Mouse (Mus musculus) cortical plate, adult 2 months (tissue): ENCODE results near the gene Muc2. TPM values are rescaled to one million over a fixed set of nuclear protein-coding genes. Genes with fewer than 3 reads are reported as not detected.

Experiments used
- H3K27ac ChIP-seq: fragments of 200-500 bp; 2 replicates; pipeline ENCODE4 v1.5.1; 2012; ENCODE audit warnings: low read length, control low read depth, inconsistent platforms; ENCODE audit not compliant: insufficient read depth
- H3K4me1 ChIP-seq: fragments of 200-500 bp; 2 replicates; pipeline ENCODE4 v1.6.1; 2011; ENCODE audit warnings: low read length; ENCODE audit not compliant: control insufficient read depth, insufficient read depth
- H3K4me3 ChIP-seq: fragments of 200-500 bp; 2 replicates; pipeline ENCODE4 v1.5.1; 2011; ENCODE audit warnings: mild to moderate bottlenecking, low read length, control low read depth; ENCODE audit not compliant: insufficient read depth
- CTCF ChIP-seq: fragments of 200-500 bp; IDR thresholded peaks from 2 replicates; pipeline ENCODE4 v1.5.1; 2011; ENCODE audit warnings: mild to moderate bottlenecking, control low read depth, low read length; ENCODE audit not compliant: insufficient read depth; ENCODE audit errors: extremely low read depth
- POLR2A ChIP-seq: fragments of 200-500 bp; IDR thresholded peaks from 2 replicates; pipeline ENCODE4 v1.6.1; 2011; ENCODE audit warnings: mild to moderate bottlenecking, low read length, control low read depth; ENCODE audit not compliant: insufficient read depth; ENCODE audit errors: extremely low read depth
- polyA plus RNA-seq: library from polyadenylated mRNA; depleted of rRNA; stranded (reverse); fragments of >200 nt; gene quantifications from 2 replicates; pipeline ENCODE4 v1.2.3, GENCODE M21; 2012

The Muc2 gene
- polyA plus RNA-seq, 1 experiment: 0.44 TPM

DNA sequence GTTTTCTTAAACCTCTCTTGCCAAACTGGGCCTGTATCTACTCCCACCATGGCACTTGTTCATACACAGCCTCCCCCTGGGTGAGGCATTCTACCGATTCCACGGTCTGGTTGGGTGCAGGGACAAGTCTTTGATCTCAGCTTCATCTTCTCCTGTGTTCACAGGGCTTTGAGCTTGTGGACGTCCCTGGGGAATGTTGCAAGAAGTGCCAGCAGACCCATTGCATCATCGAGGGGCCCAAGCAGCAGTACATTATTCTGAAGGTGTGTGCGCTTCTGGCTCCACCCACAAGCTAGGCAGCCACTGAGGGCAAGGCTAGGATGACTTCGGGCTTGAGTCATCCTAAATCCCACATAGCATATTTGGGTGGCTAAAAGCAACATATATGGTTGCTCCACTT lies 62.4 kb downstream of the Muc2 start:
- TF ChIP-seq CTCF (no peak), POLR2A (no peak)
- no peak overlapping the region for H3K27ac ChIP-seq
- H3K4me1 ChIP-seq: no peaks in the 10 kb centered on the region

GRCm38 (mm10) chr7:141755831-141756230 lies 65.7 kb downstream of the Muc2 start:
- TF ChIP-seq CTCF (peak; percentile 90), POLR2A (no peak)
- Histone ChIP-seq H3K4me3 (no peak overlapping the region), H3K27ac (no peak overlapping the region), H3K4me1 (no peaks in the 10 kb centered on the region)

More for the DNA sequence above, 62.4 kb downstream of the Muc2 start:
- no peak overlapping the region for H3K4me3 ChIP-seq

DNA sequence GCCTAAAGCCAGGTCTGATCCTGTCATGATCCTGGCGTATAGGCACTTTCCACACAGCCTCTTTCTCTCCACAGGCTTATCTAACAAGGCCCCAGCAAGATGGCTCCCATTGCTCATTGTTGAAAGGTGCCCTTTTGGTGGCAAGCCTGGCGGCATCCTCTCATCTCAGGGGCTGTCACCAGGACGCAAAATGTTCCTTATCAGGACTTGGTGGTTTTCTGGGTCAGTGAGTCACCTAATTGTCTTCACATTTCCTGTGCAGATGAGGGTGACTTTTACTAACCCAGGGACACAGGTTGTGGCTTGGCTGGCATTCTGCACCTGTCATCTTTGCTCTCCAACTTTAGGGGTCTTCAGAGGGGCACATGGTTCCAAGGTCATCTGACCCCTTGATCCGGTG lies 68.2 kb downstream of the Muc2 start:
- TF ChIP-seq POLR2A (no peak), CTCF (no peak)
- Histone ChIP-seq H3K4me3 (no peak overlapping the region), H3K4me1 (no peaks in the 10 kb centered on the region)

DNA sequence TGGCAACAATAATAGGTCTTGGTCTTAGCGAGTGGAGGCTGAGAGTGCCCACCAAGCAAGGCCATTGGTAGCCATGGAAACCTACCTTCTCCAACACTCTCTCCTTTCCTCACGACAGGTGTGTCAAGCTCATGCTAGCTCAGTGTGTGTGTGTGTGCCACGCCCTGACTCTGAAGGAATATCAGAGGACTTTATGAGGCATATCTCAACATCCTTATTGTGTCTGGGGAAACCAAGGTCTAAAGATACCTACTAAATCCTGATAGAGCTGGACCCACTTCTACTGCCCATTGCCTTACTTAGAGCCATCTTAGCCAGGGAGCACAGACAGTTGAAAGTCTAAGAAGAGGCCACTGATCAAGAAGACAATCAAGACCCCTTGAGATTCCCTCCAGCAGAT lies 80.4 kb downstream of the Muc2 start:
- H3K27ac ChIP-seq: no peak overlapping the region
- no peak overlapping the region for H3K4me3 ChIP-seq
- TF ChIP-seq CTCF: no peak
- no peak for TF ChIP-seq POLR2A
- no peaks in the 10 kb centered on the region for H3K4me1 ChIP-seq

More for the DNA sequence above, 68.2 kb downstream of the Muc2 start:
- H3K27ac ChIP-seq: no peak overlapping the region

DNA sequence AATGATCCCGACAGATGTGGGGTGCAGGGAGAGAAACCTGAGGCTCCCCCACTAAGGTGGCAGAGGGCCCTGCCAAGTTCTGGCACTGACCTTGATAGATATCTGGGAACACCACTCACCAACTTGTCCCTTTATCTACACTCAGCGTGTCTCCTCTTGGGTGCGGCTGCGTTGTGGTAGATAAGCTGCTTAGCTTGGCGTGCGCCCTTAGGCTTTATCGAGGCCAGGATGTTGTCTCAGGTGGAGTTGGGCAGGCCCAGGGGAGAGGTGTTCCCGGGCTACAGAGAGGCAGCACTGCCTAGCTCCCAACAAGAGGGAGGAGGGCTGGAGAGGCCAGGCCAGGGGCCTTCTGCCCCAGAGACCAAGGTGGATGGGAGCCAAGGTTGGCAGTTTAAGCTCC lies 80.8 kb downstream of the Muc2 start:
- H3K4me3 ChIP-seq: no peak overlapping the region
- TF ChIP-seq POLR2A: no peak
- TF ChIP-seq CTCF: no peak
- no peaks in the 10 kb centered on the region for H3K4me1 ChIP-seq
- H3K27ac ChIP-seq: no peak overlapping the region

GRCm38 (mm10) chr7:141772058-141772557 lies 82.0 kb downstream of the Muc2 start:
- TF ChIP-seq CTCF: no peak
- TF ChIP-seq POLR2A: no peak
- no peak overlapping the region for H3K27ac ChIP-seq
- H3K4me1 ChIP-seq: no peaks in the 10 kb centered on the region
- no peak overlapping the region for H3K4me3 ChIP-seq

GRCm38 (mm10) chr7:141774855-141775254 lies 84.7 kb downstream of the Muc2 start:
- Histone ChIP-seq H3K27ac (no peak overlapping the region), H3K4me1 (no peaks in the 10 kb centered on the region), H3K4me3 (no peak overlapping the region)
- TF ChIP-seq POLR2A: no peak
- no peak for TF ChIP-seq CTCF

DNA sequence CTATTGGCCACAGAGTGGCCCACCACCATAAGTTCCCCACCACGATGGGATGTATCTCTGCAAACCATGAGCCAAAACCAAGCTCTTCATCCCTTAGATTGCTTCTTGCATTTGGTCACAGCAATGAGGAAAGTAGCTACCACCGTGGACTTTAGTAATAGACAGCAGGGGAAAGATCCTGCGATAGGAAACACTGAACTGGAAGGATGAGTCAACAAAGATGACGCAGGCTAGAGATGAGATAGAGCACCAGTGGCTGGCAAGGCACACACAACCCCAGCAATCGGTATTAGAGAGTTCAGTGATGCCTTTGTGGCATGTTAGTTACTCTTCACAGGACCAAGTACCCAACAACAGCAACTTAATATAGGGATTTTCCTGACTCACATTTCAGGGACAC lies 86.1 kb downstream of the Muc2 start:
- no peaks in the 10 kb centered on the region for H3K4me1 ChIP-seq
- H3K4me3 ChIP-seq: no peak overlapping the region
- no peak for TF ChIP-seq CTCF
- no peak overlapping the region for H3K27ac ChIP-seq

GRCm38 (mm10) chr7:141788677-141789452 lies 98.7 kb downstream of the Muc2 start, which contains the start of gene Muc5ac:
Muc5ac (plus strand) TSS chr7:141788972.
- Histone ChIP-seq H3K4me3 (no peak within 1 kb of the TSS), H3K27ac (no peak within 1 kb of the TSS), H3K4me1 (no peaks in the 10 kb centered on the region)
- TF ChIP-seq CTCF: no peak

GRCm38 (mm10) chr7:141794251-141794650 lies 104.1 kb downstream of the Muc2 start:
- Histone ChIP-seq H3K4me3 (no peak overlapping the region), H3K4me1 (no peaks in the 10 kb centered on the region)
- TF ChIP-seq CTCF: no peak
- no peak for TF ChIP-seq POLR2A

More at GRCm38 (mm10) chr7:141794251-141794650, 104.1 kb downstream of the Muc2 start:
- H3K27ac ChIP-seq: no peak overlapping the region
